11 mouse cellular contexts compared by ENCODE assay signal in genomic region chr11:110961592-110962021, GRCm38 (mm10). TPM values are rescaled to one million over a fixed set of nuclear protein-coding genes. Genes with fewer than 3 reads are reported as not detected.
DNase-seq lines count a peak whose midpoint lies in the region; ATAC-seq and TF ChIP-seq lines count a peak whose summit lies in the region.
"Had no signal": no experiment of that assay in that cellular context is flagged by ENCODE, and none has a peak within 500 bp of the region (broad histone marks: within the 10 kb centered on the region; RNA-seq: fewer than 3 reads in every experiment).

No protein-coding gene starts in this region.

- no peak overlapping the region for H3K4me2 ChIP-seq in liver, postnatal 0 days (ENCODE audit: low read depth, low read length)
- H3K4me2 ChIP-seq in kidney, embryonic 16.5 days (replicated peaks; ENCODE audit: low read depth, low read length) = peak overlapping the region; percentile 26
- H3K4me2 ChIP-seq in myocyte (ENCODE audit: low read depth) = no peak overlapping the region
- H3K4me2 ChIP-seq: hindbrain, embryonic 14.5 days; lung, embryonic 15.5 days had no signal

- H3K27ac ChIP-seq in liver, postnatal 0 days (ENCODE audit: low read depth) = no peak overlapping the region
- H3K27ac ChIP-seq in embryonic facial prominence, embryonic 10.5 days (replicated peaks) = peak overlapping the region; percentile 57
- H3K27ac ChIP-seq in kidney, embryonic 16.5 days (ENCODE audit: low read length) = peak overlapping the region; percentile 63; the same call in 1 of the 2 replicates
- H3K27ac ChIP-seq: hindbrain, embryonic 14.5 days; lung, embryonic 15.5 days had no signal

- TF ChIP-seq CTCF in liver, postnatal 0 days (IDR thresholded peaks at IDR 0.05; ENCODE audit: low read depth) = no peak

- no peaks in the 10 kb centered on the region for H3K9me3 ChIP-seq in liver, postnatal 0 days (ENCODE audit: low read length)
- no peaks in the 10 kb centered on the region for H3K9me3 ChIP-seq in embryonic facial prominence, embryonic 10.5 days
- H3K9me3 ChIP-seq in kidney, embryonic 16.5 days (ENCODE audit: low read length) = no peaks in the 10 kb centered on the region
- H3K9me3 ChIP-seq: lung, embryonic 15.5 days had no signal

- TF ChIP-seq POLR2A in myocyte (IDR thresholded peaks at IDR 0.05; ENCODE audit: insufficient read length, low read depth) = no peak

- ATAC-seq in liver, postnatal 0 days = peak; percentile 60
- ATAC-seq in kidney, embryonic 16.5 days (ENCODE audit: low FRiP score, low TSS enrichment) = peak; percentile 94

- H3ac ChIP-seq in myocyte (ENCODE audit: control insufficient read depth, insufficient read length) = no peak overlapping the region

- H3K79me2 ChIP-seq in myocyte (ENCODE audit: control insufficient read depth, insufficient read depth) = no peaks in the 10 kb centered on the region

- no peak for DNase-seq in liver, postnatal 0 days
- no peak for DNase-seq in liver
- peak; percentile 51 for DNase-seq in embryonic facial prominence, embryonic 10.5 days (ENCODE audit: low spot score)
- no peak for DNase-seq in adrenal gland, postnatal 25 days
- no peak for DNase-seq in cerebellum, adult 18-20 months
- no peak for DNase-seq in adrenal gland, postnatal 4 days (ENCODE audit: low spot score in 2 of 2)
- DNase-seq: layer of hippocampus, postnatal 36 days had no signal

- 23% methylated on average over 5 of the region's 5 CpGs for WGBS in liver, postnatal 0 days (ENCODE audit: insufficient replicate concordance)
- WGBS in embryonic facial prominence, embryonic 10.5 days = 20% methylated on average over 5 of the region's 5 CpGs
- WGBS in kidney, embryonic 16.5 days = 6% methylated on average over 5 of the region's 5 CpGs

- no peaks in the 10 kb centered on the region for H3K36me3 ChIP-seq in liver, postnatal 0 days (replicated peaks; ENCODE audit: insufficient read depth, low read length)
- no peaks in the 10 kb centered on the region for H3K36me3 ChIP-seq in embryonic facial prominence, embryonic 10.5 days (replicated peaks)
- no peaks in the 10 kb centered on the region for H3K36me3 ChIP-seq in kidney, embryonic 16.5 days (ENCODE audit: insufficient read depth, low read length)
- no peaks in the 10 kb centered on the region for H3K36me3 ChIP-seq in myocyte (ENCODE audit: control insufficient read depth, insufficient read depth)
- H3K36me3 ChIP-seq: lung, embryonic 15.5 days had no signal

- H3K9ac ChIP-seq in liver, postnatal 0 days (replicated peaks) = no peak overlapping the region
- H3K9ac ChIP-seq in kidney, embryonic 16.5 days (replicated peaks; ENCODE audit: low read length) = no peak overlapping the region
- H3K9ac ChIP-seq: hindbrain, embryonic 14.5 days; lung, embryonic 15.5 days had no signal

- no peak for TF ChIP-seq EP300 in liver, postnatal 0 days (IDR thresholded peaks at IDR 0.05; ENCODE audit: low read depth)

- H3K4me3 ChIP-seq in liver, postnatal 0 days (ENCODE audit: low read depth, low read length) = no peak overlapping the region
- H3K4me3 ChIP-seq in embryonic facial prominence, embryonic 10.5 days = no peak overlapping the region
- no peak overlapping the region for H3K4me3 ChIP-seq in kidney, embryonic 16.5 days (ENCODE audit: low read length)
- H3K4me3 ChIP-seq in myocyte = no peak overlapping the region
- H3K4me3 ChIP-seq: lung, embryonic 15.5 days had no signal

- no peaks in the 10 kb centered on the region for H3K27me3 ChIP-seq in liver, postnatal 0 days (ENCODE audit: insufficient read depth, low read length)
- H3K27me3 ChIP-seq in embryonic facial prominence, embryonic 10.5 days (replicated peaks; ENCODE audit: low read depth, poor library complexity, severe bottlenecking) = no peaks in the 10 kb centered on the region
- H3K27me3 ChIP-seq in kidney, embryonic 16.5 days (ENCODE audit: insufficient read depth, low read length) = no peaks in the 10 kb centered on the region
- no peaks in the 10 kb centered on the region for H3K27me3 ChIP-seq in myocyte (ENCODE audit: control insufficient read depth, insufficient read depth, insufficient read length)
- H3K27me3 ChIP-seq: lung, embryonic 15.5 days had no signal

- no peaks in the 10 kb centered on the region for H3K4me1 ChIP-seq in liver, postnatal 0 days (ENCODE audit: insufficient read depth)
- peaks cover 42% of the 10 kb centered on the region for H3K4me1 ChIP-seq in embryonic facial prominence, embryonic 10.5 days
- H3K4me1 ChIP-seq in kidney, embryonic 16.5 days (ENCODE audit: insufficient read depth, low read length) = peaks cover 15% of the 10 kb centered on the region

TF ChIP-seq in myocyte, 11 proteins besides CTCF, POLR2A, EP300 and RAD21:
- TF ChIP-seq MYOG (IDR thresholded peaks at IDR 0.05; ENCODE audit: control insufficient read depth in 1 of 3, insufficient read depth in 1 of 3, insufficient read length in 2 of 3, low read depth in 2 of 3) (no peak), TCF12 (IDR thresholded peaks at IDR 0.05; ENCODE audit: insufficient read depth, poor library complexity, severe bottlenecking) (no peak), USF1 (IDR thresholded peaks at IDR 0.05; ENCODE audit: low read depth) (peak; percentile 57), MYOD1 (IDR thresholded peaks at IDR 0.05; ENCODE audit: control insufficient read depth in 1 of 3, insufficient read length in 2 of 3, low read depth in 2 of 3) (no peak), POLR2AphosphoS2 (IDR thresholded peaks at IDR 0.05; ENCODE audit: insufficient read length, low read depth) (no peak), REST (IDR thresholded peaks at IDR 0.05; ENCODE audit: insufficient read depth, insufficient read length) (no peak), TCF3 (IDR thresholded peaks at IDR 0.05; ENCODE audit: insufficient read length, low read depth) (no peak), SRF (IDR thresholded peaks at IDR 0.05; ENCODE audit: control insufficient read depth, insufficient read length, low read depth) (no peak), MAX (IDR thresholded peaks at IDR 0.05; ENCODE audit: low read depth) (no peak)

RNA-seq across cellular contexts. Expression of gene Kcnj16, which starts 6.2 kb away (rescaled TPM):
- 0.18 and 0.52 TPM in 2 replicates for polyA plus RNA-seq in liver, postnatal 0 days (2015; fragmentation: Nextera tagmentation; extraction: Ambion mirVana)
- 0.15 and 0.27 TPM in 2 replicates for polyA plus RNA-seq in embryonic facial prominence, embryonic 10.5 days (2016; fragmentation: Nextera tagmentation; extraction: Ambion mirVana)
- 13.4 and 14.5 TPM in 2 replicates for polyA plus RNA-seq in kidney, embryonic 16.5 days (2015; fragmentation: Nextera tagmentation; extraction: Ambion mirVana)
- 0.06 TPM for polyA plus RNA-seq in myocyte (2012; fragmentation: generic; extraction: Trizol)
- total RNA-seq in adrenal gland, postnatal 25 days (2021) = not detected in 2 replicates
- total RNA-seq in adrenal gland, postnatal 4 days (2021) = 10 to 100 TPM in 1 of 2 experiments, under 1 TPM in 1; 0.68 to 15.5 TPM
- polyA plus RNA-seq: lung, embryonic 15.5 days had no signal
